Mouse (Mus musculus) ES-E14 (cell line): ENCODE data around the gene Emp2.

Experiments
- MAFK ChIP-seq: IDR thresholded peaks from 2 replicates; pipeline ENCODE4 v1.6.1; 2014; ENCODE audit warnings: mild to moderate bottlenecking, low read depth, low read length, inconsistent platforms; ENCODE audit not compliant: insufficient read depth
- ZC3H11A ChIP-seq: IDR thresholded peaks from 2 replicates; pipeline ENCODE4 v1.6.1; 2012; ENCODE audit warnings: low read depth, mild to moderate bottlenecking, inconsistent platforms, low read length, borderline replicate concordance
- ZNF384 ChIP-seq: IDR thresholded peaks from 2 replicates; pipeline ENCODE4 v1.6.1; 2012; ENCODE audit warnings: low read depth, low read length, inconsistent platforms

GRCm38 (mm10) chr16:10341110-10341509 lies 27.3 kb upstream of the Emp2 start:
- TF ChIP-seq ZC3H11A (no peak), MAFK (no peak), ZNF384 (no peak)
